Mouse (Mus musculus) gastrocnemius, postnatal 25 days (tissue): ENCODE measurements around the gene 6030468B19Rik. TPM values are rescaled to one million over a fixed set of nuclear protein-coding genes. Genes with fewer than 3 reads are reported as not detected.

Experiments
- DNase-seq: peaks from one replicate; pipeline ENCODE4 v3.0.0; 2022
- total RNA-seq, 2 experiments: library from RNA; stranded (reverse); gene quantifications; 1 replicate in 1 of 2; 2 replicates in 1 of 2; pipeline ENCODE4 v1.2.3; 2021

Gene 6030468B19Rik
- total RNA-seq, 2 experiments from 2014 or later, result not detected

GRCm38 (mm10) chr11:117806781-117807180 is 9.3 kb downstream of the 6030468B19Rik start:
- DNase-seq, result no peak

GRCm38 (mm10) chr11:117809407-117810311 is 12.2 kb downstream of the 6030468B19Rik start, which contains the start of the genes Gm20708 and Syngr2:
TSS of gene Gm20708 (plus strand) at chr11:117809668.
TSS of gene Syngr2 (plus strand) at chr11:117809668.
- peak; percentile 82 for DNase-seq

- peak; percentile 86 for DNase-seq
Observed at GRCm38 (mm10) chr11:117810401-117811046, 13.1 kb downstream of the 6030468B19Rik start.

- DNase-seq, result no peak
Observed at GRCm38 (mm10) chr11:117813867-117814266, 16.4 kb downstream of the 6030468B19Rik start.

- DNase-seq, result no peak
Observed at GRCm38 (mm10) chr11:117814704-117815366, 17.4 kb downstream of the 6030468B19Rik start.

- peak; percentile 57 for DNase-seq
Observed at GRCm38 (mm10) chr11:117815850-117816249, 18.4 kb downstream of the 6030468B19Rik start.

DNA sequence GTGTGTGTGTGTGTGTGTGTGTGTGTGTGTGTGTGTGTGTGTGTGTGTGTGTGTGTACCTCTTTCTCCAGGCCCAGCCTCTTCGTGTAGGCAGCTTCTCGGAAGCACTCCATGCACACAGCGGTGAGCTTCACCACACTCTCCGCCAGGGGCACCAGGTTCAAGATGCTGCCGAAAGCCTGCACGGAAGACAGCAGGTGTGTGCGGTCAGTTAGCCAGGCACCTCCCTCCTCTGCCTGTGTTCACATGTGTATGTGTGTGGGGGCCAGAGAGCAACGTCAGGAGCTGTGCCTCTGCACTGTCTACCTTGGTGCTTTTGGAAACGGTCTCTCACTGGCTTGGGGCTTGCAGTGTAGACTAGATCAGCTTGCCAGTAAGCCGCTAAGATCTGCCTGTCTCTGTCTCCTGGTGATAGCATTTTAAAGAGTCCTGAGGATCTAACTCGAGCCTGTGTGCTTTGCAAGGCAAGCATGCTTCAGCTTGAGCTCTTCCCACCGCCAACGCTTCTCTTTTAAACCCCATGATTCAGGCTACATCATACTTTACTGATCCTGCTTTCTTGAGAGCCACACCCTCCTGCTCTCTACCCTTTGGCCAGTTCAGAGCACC is 19.0 kb downstream of the 6030468B19Rik start:
- DNase-seq, result no peak

- peak; percentile 84 for DNase-seq
Observed at GRCm38 (mm10) chr11:117819095-117819494, 21.6 kb downstream of the 6030468B19Rik start.

DNA sequence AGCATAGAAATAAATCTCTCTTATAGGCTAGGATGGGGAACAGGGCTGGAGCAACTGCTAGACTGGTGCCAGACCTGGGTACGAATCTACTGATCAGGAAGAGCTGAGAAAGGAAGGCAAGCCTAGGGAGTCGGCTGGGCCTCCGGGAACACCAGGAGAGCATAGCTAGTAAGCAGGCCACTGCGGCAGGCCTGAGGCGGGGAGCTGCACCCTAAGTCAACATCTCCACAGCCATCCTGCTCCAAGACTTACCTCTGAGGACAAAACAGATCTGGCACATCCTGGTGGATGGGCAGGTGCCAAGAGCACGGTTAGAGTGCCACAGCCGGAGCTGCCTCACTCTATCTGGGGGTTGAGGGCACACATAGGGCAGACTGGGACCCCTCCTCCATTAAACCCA is 22.7 kb downstream of the 6030468B19Rik start:
- DNase-seq, result no peak

- no peak for DNase-seq
Observed at GRCm38 (mm10) chr11:117821868-117822267, 24.4 kb downstream of the 6030468B19Rik start.

DNA sequence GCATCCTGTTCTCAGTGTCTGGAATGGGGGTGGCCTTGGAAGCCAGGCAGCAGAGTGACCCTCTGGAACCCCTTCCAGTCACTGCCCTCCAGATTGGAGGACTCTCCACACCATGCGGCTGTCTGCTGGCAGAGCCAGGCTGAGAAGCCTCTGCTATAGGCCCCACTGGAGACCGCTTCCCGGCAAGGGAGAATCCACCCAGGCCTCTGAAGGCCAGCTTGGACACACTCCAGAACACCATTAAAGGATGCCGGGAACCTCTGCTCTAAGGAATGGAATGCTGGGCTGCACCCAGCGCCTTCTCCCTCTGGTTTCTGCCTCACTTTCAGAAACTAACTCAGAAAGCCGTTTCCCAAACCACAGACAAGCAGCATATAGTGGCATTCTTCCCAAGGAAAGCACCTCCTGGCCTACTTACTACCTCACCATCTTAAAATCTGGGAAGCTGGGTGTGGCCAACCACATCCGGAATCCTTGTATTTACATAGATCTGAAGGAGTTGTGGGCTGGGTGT is 25.3 kb downstream of the 6030468B19Rik start:
- no peak for DNase-seq

- DNase-seq, result no peak
Observed at GRCm38 (mm10) chr11:117823411-117823810, 26.0 kb downstream of the 6030468B19Rik start.

DNA sequence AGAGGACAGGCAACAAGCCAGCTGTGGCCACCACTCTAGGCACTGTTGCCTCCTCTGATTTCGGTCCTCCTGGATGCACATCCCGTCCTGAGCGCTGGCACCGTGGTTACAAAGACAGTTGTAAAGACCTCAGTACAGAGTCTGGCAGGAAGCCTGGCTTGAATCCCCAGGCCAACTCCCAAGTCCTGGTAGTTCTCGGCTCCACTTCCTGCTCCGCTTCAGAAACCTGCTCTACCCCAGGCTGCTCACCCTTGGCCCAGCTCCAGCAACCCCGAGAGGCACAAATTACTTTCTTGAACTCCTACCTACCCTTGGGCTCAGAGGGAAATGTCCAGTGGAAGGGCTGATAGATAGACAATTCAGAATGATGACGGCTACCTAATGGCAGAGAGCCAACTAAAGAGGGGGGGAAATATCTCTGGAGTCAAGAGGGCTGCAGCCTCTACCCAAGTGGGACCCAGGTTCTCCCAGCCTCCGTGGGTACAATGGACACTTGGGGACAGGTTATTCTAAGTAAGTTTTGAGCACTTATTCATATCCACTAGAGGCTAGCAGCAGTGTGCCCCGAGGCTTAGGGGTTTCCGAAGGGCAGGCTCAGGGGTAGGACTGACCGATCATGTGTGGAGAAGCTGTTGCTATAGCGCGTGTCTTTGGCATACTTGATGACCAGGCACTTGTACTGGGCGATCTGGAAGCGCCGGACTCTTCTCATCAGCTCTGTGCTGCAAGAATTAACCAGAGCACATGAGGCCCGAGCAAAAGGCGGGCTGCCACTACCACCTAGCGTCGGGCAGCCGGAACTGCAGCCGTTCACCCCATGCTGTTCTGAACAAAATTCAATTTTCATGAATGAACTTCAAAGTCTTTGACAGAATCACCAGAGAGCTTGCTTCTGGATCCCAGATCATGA is 26.9 kb downstream of the 6030468B19Rik start:
- DNase-seq, result peak; percentile 81

DNA sequence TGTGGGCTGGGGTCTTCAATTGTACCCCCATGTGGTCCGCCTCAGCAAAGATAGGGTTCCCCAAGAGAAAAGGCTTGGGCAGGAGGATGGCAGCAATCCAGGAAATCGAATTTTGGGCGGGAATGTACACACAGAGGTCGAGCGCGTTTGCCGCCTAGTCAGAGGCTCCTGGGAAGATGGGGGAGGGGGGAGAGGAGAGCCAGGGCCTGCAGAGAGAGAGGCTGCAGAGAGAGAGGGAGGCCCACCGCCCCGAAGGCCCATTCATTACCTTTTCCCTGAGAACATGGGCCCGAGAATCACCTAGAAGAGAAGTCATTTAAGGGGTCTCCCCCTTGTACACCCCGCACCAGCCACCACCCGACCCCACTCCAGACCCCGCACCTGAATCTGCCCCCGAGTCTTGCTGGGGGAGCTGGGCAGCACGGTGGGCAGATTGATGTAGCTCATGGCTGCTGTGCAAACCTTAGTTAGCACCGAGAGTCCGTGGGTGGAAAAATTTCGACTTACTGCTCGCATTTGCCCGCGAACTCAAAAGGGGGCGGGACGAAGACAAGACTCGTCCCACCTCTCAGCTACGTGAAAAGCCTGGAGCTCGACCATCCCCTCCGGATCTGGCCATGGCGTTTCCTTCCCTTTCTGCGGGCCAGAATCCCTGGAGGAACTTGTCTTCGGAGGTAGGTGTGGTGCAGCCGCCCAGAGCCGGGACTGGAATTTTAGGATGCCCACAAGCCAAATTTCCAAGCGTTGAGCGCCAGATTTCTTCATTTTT is 28.1 kb downstream of the 6030468B19Rik start, which contains the start of the genes Afmid and Tk1:
Afmid (plus strand) TSS at position 592 of the 769 bp plus-strand sequence.
Tk1 (minus strand) TSS at position 760 of the 769 bp plus-strand sequence.
- DNase-seq, result peak; percentile 67

GRCm38 (mm10) chr11:117826164-117826563 is 28.7 kb downstream of the 6030468B19Rik start:
- no peak for DNase-seq

GRCm38 (mm10) chr11:117826916-117827315 is 29.5 kb downstream of the 6030468B19Rik start:
- DNase-seq, result no peak

- DNase-seq, result no peak
Observed at GRCm38 (mm10) chr11:117827386-117827785, 29.9 kb downstream of the 6030468B19Rik start.

GRCm38 (mm10) chr11:117828149-117828887 is 30.9 kb downstream of the 6030468B19Rik start:
- no peak for DNase-seq
